Mouse (Mus musculus) midbrain, embryonic 14.5 days (tissue): ENCODE measurements around the gene Rnf167. TPM values are rescaled to one million over a fixed set of nuclear protein-coding genes. Genes with fewer than 3 reads are reported as not detected.
A peak's percentile ranks its signal among the peaks of the same experiment; 100 is the strongest.

Experiments
- ATAC-seq: fragments of 200-750 bp; cut with Nextera tagmentation; 2 replicates; pipeline ENCODE4 v1.8.0; 2017; ENCODE audit warnings: moderate number of reproducible peaks, moderate library complexity; ENCODE audit not compliant: low FRiP score, low TSS enrichment
- DNase-seq: peaks from one replicate; pipeline ENCODE4 v3.0.0-alpha.2; 2015
- H3K27ac ChIP-seq: fragments of 300-500 bp; sonication (generic); replicated peaks from 2 replicates; pipeline ENCODE4 v1.5.1; 2014; ENCODE audit warnings: mild to moderate bottlenecking, low read depth, low read length, moderate library complexity
- H3K27me3 ChIP-seq: fragments of 300-500 bp; sonication (generic); 2 replicates; pipeline ENCODE4 v1.6.1; 2014; ENCODE audit warnings: low read length, control low read depth, mixed read lengths; ENCODE audit not compliant: control insufficient read depth, insufficient read depth
- H3K36me3 ChIP-seq: fragments of 300-500 bp; sonication (generic); 2 replicates; pipeline ENCODE4 v1.6.1; 2014; ENCODE audit warnings: low read length, control low read depth; ENCODE audit not compliant: control insufficient read depth, insufficient read depth
- H3K4me1 ChIP-seq: fragments of 300-500 bp; sonication (generic); 2 replicates; pipeline ENCODE4 v1.6.1; 2014; ENCODE audit warnings: mild to moderate bottlenecking, antibody characterized with exemption, low read length, control low read depth; ENCODE audit not compliant: control insufficient read depth, insufficient read depth
- H3K4me2 ChIP-seq: fragments of 300-500 bp; sonication (generic); 2 replicates; pipeline ENCODE4 v1.6.1; 2014; ENCODE audit warnings: mild to moderate bottlenecking, low read length, moderate library complexity
- H3K4me3 ChIP-seq: fragments of 300-500 bp; sonication (generic); replicated peaks from 2 replicates; pipeline ENCODE4 v1.5.1; 2014; ENCODE audit warnings: low read depth, low read length
- H3K9ac ChIP-seq: fragments of 300-500 bp; sonication (generic); replicated peaks from 2 replicates; pipeline ENCODE4 v1.6.1; 2014; ENCODE audit warnings: mild to moderate bottlenecking, low read length, moderate library complexity
- H3K9me3 ChIP-seq: fragments of 300-500 bp; sonication (generic); 2 replicates; pipeline ENCODE4 v1.6.1; 2016; ENCODE audit warnings: low read length, control low read depth, mixed read lengths; ENCODE audit not compliant: control insufficient read depth
- WGBS: fragments of 180-500 bp; shearing (Covaris S2); extraction: QIAGEN DNeasy Blood & Tissue Kit; methylation state at CpG from one replicate; pipeline ENCODE4 v1.1.7; 2014; 5-methylcytosine and 5-hydroxymethylcytosine counted together
- polyA plus RNA-seq: library from polyadenylated mRNA; unstranded; fragments of >200 nt; fragmentation: Nextera tagmentation; extraction: Ambion mirVana; gene quantifications from 2 replicates; pipeline ENCODE4 v1.2.1, GENCODE M21; 2014

Rnf167 gene
- polyA plus RNA-seq, 1 experiment from 2014 or later: 104 TPM

DNA sequence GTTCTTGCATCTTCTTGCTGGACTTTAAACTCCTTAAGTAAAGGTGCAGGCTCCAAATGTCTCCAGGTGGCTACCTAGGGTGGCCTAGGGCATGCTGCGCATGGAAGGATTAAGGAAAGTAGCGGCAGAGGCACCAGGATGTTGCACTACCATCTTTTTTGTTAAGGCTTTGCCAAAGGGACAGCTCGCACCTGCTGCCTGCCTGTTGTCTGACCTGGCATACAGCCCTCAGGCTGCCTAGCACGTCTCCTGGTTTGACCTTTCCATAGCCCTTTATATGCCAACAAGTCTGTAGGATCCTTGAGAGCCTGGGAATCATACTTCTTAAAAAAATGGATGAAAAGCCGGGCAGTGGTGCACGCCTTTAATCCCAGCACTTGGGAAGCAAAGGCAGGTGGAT is 4.0 kb upstream of the Rnf167 start:
- WGBS: 91% methylated on average over 6 of the region's 6 CpGs
- no peaks in the 10 kb centered on the region for H3K9me3 ChIP-seq
- no peak overlapping the region for H3K9ac ChIP-seq
- peaks cover 12% of the 10 kb centered on the region for H3K36me3 ChIP-seq
- no peak for ATAC-seq
- H3K4me3 ChIP-seq: no peak overlapping the region
- no peak overlapping the region for H3K4me2 ChIP-seq
- DNase-seq: no peak
- no peaks in the 10 kb centered on the region for H3K27me3 ChIP-seq
- peaks cover 15% of the 10 kb centered on the region for H3K4me1 ChIP-seq
- H3K27ac ChIP-seq: no peak overlapping the region

DNA sequence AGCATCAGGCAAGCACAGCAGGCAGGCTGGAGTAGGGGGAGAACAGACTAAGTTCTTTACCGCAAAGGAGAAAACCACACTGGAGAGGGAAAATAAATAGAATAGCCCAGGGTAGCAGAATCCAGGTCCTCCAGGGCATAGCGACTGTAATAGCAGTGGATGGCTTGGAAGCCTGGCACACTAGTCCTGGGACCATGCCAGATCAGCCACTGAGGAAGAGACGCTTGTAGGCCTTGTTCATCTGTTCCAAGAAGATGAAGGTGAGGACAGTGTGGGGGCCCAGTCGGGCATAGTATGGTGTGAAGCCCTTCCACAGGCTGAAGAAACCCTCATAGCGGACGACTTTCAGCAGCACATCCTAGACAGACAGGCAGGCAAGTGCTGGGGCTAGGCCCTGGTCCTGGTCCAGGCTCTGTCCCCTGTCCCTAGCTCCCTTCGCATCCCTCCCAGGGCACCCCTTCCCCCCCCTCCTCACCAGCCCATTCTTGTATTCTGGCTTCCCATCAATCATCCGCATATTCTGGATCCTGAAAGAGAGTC is 2.4 kb upstream of the Rnf167 start:
- 95% methylated on average over 8 of the region's 8 CpGs for WGBS

DNA sequence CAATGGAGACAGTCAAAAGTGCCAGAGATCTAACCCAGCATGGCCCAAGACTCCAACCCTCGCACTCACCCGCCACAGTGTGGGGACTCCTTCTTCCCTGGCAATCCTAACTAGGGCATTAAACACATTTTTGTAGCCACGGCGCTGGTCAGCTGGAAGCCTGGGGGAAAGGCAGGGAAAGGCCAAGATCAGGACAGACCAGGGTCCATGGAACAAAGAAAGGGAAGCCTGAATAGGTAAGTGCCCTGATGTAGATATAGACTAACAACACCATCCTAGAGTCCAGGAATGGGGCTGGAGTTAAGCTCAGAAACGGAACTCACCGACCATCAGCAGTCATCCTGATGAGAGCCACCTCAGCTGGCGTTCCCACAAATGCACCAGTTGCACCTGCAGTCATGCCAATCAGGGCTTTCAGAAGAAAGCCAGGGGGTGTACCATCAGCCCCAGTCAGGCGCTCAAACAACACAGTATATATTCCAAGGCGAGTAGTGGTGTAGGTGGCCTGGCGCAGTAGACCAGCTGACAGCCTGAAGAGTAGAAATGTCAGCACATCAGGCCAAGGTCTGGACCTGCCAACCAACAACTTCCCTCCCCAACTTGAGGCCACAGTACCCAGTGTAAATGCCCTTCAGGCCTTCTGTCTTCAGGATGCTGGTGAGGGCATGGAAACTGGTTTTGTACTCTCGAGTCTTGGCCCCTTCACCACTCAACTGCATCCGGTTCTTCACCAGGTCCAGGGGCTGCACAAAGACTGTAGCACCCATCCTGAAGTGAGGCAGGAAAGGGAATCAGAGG is 1.4 kb upstream of the Rnf167 start:
- DNase-seq: no peak
- no peaks in the 10 kb centered on the region for H3K9me3 ChIP-seq
- ATAC-seq: no peak
- peak overlapping the region; percentile 91 for H3K9ac ChIP-seq
- H3K27ac ChIP-seq: peak overlapping the region; percentile 95; the same call in 1 of the 2 replicates
- WGBS: 89% methylated on average over 12 of the region's 12 CpGs
- peak overlapping the region; percentile 70 for H3K4me3 ChIP-seq
- peaks cover 32% of the 10 kb centered on the region for H3K36me3 ChIP-seq
- H3K4me2 ChIP-seq: peak overlapping the region; percentile 92
- H3K27me3 ChIP-seq: no peaks in the 10 kb centered on the region
- H3K4me1 ChIP-seq: peaks cover 27% of the 10 kb centered on the region

More for the DNA sequence above, 2.4 kb upstream of the Rnf167 start:
- DNase-seq: no peak
- ATAC-seq: no peak
- no peak overlapping the region for H3K27ac ChIP-seq
- no peak overlapping the region for H3K4me3 ChIP-seq
- no peaks in the 10 kb centered on the region for H3K9me3 ChIP-seq
- peaks cover 21% of the 10 kb centered on the region for H3K36me3 ChIP-seq
- H3K27me3 ChIP-seq: no peaks in the 10 kb centered on the region
- H3K4me1 ChIP-seq: peaks cover 27% of the 10 kb centered on the region
- H3K9ac ChIP-seq: no peak overlapping the region
- no peak overlapping the region for H3K4me2 ChIP-seq

DNA sequence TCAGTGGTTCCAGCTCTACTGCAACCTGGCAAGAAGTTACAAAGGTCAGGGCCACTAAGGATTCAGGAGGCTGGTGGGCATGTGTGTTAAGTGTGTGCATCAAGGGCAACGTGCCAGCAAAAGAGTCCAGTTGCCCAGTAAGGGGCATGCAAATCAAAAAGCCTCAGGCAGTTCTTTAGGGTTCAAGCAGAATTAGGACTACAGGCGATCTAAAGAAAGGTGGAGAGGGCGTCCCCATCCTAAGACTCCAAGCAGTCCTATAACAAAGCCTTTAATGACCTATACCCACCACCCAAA is 828 bp upstream of the Rnf167 start:
- Histone ChIP-seq H3K36me3 (peaks cover 37% of the 10 kb centered on the region), H3K9ac (peak overlapping the region; percentile 91), H3K27ac (peak overlapping the region; percentile 95), H3K4me1 (peaks cover 27% of the 10 kb centered on the region), H3K9me3 (no peaks in the 10 kb centered on the region), H3K4me2 (peak overlapping the region; percentile 92), H3K27me3 (no peaks in the 10 kb centered on the region), H3K4me3 (peak overlapping the region; percentile 70)
- 13% methylated on average over 3 of the region's 3 CpGs for WGBS
- DNase-seq (peak; percentile 25), ATAC-seq (no peak)

DNA sequence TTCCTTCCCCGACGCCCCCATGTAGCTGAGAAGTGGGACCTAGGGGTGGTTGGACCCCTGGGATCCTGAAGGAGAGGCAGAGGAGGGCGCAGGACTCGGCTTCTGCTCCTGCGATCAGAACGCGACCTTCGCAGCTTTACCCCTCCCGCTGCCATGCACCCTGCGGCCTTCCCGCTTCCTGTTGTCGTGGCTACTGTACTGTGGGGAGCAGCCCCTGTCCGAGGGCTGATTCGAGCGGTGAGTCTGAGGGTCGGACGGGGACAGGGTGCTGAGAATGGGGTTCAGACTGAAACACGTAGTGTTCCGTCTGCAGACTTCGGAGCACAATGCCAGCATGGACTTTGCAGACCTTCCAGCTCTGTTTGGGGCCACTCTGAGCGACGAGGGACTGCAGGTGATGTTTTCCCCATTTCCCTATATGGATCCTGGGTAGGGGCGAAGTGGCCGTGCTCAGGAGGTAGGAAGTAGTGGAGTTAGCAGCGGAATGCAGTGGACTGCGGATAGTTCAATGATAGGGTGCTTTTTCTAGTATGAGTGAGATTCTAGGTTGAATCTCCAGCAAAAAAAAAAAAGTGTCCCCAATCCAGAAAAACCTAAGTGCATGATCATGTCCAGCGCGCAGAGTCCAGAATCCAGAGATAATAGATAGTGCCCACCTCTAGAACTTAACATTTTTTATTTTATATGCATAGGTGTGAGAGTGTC is 833 bp downstream of the Rnf167 start:
- H3K9me3 ChIP-seq: no peaks in the 10 kb centered on the region
- peak overlapping the region; percentile 80 for H3K9ac ChIP-seq
- H3K4me2 ChIP-seq: peak overlapping the region; percentile 100
- peak overlapping the region; percentile 95 for H3K27ac ChIP-seq
- H3K27me3 ChIP-seq: no peaks in the 10 kb centered on the region
- WGBS: 4% methylated on average over 28 of the region's 28 CpGs
- ATAC-seq (peak; percentile 5; the same call in 1 of the 2 replicates), DNase-seq (no peak)
- H3K4me1 ChIP-seq: peaks cover 37% of the 10 kb centered on the region
- H3K36me3 ChIP-seq: peaks cover 51% of the 10 kb centered on the region
- H3K4me3 ChIP-seq: peak overlapping the region; percentile 70

DNA sequence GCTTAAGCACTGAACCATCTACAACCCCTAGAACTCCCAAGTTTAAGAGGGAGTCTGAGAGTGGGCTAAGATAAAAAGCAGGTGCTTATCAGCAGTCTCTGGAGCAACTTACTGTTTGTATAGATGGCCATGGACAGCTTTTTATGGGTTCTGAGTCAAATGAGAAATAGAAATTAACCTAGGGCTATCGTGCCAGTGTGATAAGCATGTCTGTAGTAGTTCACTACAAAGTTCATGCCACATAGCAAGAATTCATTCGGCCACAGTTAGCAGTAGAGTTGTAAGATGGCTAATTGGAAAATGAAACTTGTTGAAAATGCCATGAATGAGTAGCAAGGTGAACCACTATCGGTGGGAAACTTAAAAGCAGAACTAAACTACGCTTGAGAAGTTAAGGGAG is 1.5 kb downstream of the Rnf167 start:
- Histone ChIP-seq H3K9me3 (no peaks in the 10 kb centered on the region), H3K36me3 (peaks cover 52% of the 10 kb centered on the region), H3K4me2 (peak overlapping the region; percentile 100), H3K9ac (peak overlapping the region; percentile 7; the same call in 1 of the 2 replicates), H3K27ac (no peak overlapping the region), H3K4me1 (peaks cover 41% of the 10 kb centered on the region), H3K27me3 (no peaks in the 10 kb centered on the region), H3K4me3 (peak overlapping the region; percentile 70)
- 92% methylated on average over 4 of the region's 4 CpGs for WGBS
- ATAC-seq: no peak
- DNase-seq: no peak

DNA sequence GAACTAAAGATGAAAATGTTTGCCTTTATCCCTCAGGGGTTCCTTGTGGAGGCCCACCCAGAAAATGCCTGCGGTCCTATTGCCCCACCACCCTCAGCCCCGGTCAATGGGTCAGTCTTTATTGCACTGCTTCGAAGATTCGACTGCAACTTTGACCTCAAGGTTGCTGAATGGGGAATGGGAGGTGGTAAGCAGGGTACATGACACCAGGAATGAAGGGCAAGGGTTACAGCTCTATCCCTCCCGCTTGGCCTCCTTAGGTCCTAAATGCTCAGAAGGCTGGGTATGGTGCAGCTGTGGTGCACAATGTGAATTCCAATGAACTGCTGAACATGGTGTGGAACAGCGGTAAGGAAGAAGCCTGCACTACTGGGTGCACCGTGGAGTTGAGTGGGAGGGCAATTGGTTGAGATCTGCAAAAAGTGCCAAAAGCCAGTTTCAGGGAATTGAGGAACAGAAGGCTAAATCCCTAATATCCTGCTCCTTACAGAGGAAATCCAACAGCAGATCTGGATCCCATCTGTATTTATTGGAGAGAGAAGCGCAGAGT is 2.2 kb downstream of the Rnf167 start:
- H3K4me3 ChIP-seq: peak overlapping the region; percentile 70; the same call in 1 of the 2 replicates
- no peaks in the 10 kb centered on the region for H3K27me3 ChIP-seq
- no peak overlapping the region for H3K9ac ChIP-seq
- no peak for DNase-seq
- H3K36me3 ChIP-seq: peaks cover 50% of the 10 kb centered on the region
- H3K27ac ChIP-seq: no peak overlapping the region
- ATAC-seq: no peak
- H3K4me2 ChIP-seq: no peak overlapping the region; the same call in 1 of the 2 replicates
- H3K4me1 ChIP-seq: peaks cover 41% of the 10 kb centered on the region
- 92% methylated on average over 8 of the region's 8 CpGs for WGBS
- no peaks in the 10 kb centered on the region for H3K9me3 ChIP-seq

DNA sequence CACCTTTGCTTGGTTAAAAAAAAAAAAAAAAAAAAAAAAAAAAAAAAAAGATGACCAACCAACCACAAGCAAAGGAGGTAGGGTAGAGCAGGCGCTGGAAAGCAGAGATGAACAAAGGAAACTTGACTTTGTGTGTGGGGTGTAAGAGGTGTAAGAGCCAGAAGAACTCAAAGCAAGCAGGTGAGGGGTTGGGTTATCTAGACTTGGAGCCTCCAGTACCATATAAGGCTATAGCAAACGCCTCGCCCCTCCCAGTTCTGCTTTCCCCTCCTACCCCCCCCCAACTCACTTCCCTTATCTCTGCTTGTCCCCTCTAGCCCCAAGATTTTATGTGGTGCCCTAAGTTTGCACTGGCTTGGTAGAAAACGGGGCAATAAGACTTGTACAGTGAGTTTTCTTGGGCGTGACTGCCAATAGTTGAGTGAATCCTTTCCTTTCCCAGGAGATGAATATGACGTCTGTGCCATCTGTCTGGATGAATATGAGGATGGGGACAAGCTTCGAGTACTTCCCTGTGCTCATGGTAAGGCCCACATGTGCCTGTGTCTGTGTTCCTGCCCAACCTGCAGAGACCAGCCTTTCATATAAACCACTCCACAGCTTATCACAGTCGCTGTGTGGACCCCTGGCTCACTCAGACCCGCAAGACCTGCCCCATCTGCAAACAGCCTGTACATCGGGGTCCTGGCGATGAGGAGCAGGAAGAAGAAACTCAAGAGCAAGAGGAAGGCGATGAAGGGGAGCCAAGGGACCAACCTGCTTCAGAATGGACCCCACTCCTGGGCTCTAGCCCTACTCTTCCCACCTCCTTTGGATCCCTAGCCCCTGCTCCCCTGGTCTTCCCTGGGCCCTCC is 3.5 kb downstream of the Rnf167 start:
- Histone ChIP-seq H3K9ac (no peak overlapping the region), H3K4me2 (no peak overlapping the region), H3K27ac (no peak overlapping the region), H3K4me1 (peaks cover 42% of the 10 kb centered on the region), H3K36me3 (peaks cover 43% of the 10 kb centered on the region), H3K27me3 (no peaks in the 10 kb centered on the region), H3K9me3 (no peaks in the 10 kb centered on the region), H3K4me3 (no peak overlapping the region)
- 86% methylated on average over 12 of the region's 12 CpGs for WGBS
- DNase-seq: no peak
- no peak for ATAC-seq
